Mouse (Mus musculus) Muller cell, postnatal 12 days (primary cell): ENCODE measurements at regions not wholly inside any gene's neighbourhood (a gene's known extent, or its start where the extent isn't known, plus 50 kb on each side); places are given as distances from the start of the nearest gene placed in this dataset.

Experiments
- DNase-seq: peaks from one replicate; pipeline ENCODE4 v3.0.0-alpha.2; 2015; ENCODE audit errors: inconsistent ontology term

- DNase-seq, result no peak
Measured at GRCm38 (mm10) chr1:18727259-18727658, 375.6 kb upstream of the Tfap2d start.

- DNase-seq, result no peak
Measured at GRCm38 (mm10) chr1:18758347-18759129, 344.3 kb upstream of the Tfap2d start.

- DNase-seq, result peak; percentile 3
Measured at GRCm38 (mm10) chr1:18793639-18794038, 309.2 kb upstream of the Tfap2d start.
